Mouse (Mus musculus): ENCODE results near the gene Papola.

- TF ChIP-seq POLR2A (IDR thresholded peaks at IDR 0.05; ENCODE audit: borderline replicate concordance, insufficient read depth, low read length) (no peak), CTCF (IDR thresholded peaks at IDR 0.05; ENCODE audit: borderline replicate concordance, insufficient read depth, low read depth, low read length) (no peak)
These were observed 88.8 kb downstream of the Papola start for GRCm38 (mm10) chr12:105873283-105873682.

Data from cerebellum, adult 2 months (tissue).